ENCODE assay signal across 8 mouse cellular contexts in the genomic region with DNA sequence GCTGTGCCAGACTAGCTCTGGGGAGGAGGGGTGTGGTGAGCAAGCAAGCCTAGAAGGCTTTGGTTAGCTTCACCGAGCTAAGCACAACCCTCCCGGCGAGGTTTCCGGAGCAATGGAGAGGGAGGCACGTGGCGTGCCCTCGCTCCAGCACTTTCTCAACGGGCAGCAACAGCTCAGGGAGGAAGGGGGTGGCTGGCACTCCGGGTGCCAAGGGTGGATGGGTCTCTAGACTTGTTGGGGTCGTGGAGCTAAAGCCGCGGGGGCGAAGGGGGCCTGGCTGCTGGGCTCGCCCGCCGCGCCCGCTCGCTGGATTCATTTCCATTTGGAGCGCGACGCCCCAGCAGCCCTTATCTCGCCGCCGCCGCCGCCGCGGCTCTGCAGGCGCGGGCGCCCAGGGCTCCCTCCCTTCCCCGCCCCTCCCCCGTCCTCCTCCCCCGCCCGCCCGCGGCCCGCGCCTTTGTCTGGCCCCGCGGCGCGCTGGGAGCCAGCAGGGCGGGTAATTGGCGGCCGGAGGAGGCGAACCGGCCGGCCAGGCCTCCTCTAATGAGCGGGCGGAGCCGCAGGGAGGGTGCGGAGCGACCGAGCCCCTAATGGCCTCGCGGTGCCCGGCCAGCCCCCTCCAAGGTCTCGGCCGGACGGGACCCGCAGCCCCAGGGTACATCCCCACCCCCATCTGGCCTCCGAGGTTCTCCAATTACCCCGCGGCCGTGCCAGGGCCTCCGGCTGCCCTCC.
DNase-seq lines count a peak whose midpoint lies in the region; ATAC-seq and TF ChIP-seq lines count a peak whose summit lies in the region.

No protein-coding gene starts in this region.

- no peaks in the 10 kb centered on the region for H3K36me3 ChIP-seq in CH12.LX (replicated peaks in 1 of 2; ENCODE audit: control insufficient read depth in 1 of 2, insufficient read depth in 1 of 2, low read length in 1 of 2)
- H3K36me3 ChIP-seq in forebrain, embryonic 13.5 days (ENCODE audit: poor library complexity, severe bottlenecking): no peaks in the 10 kb centered on the region
- no peaks in the 10 kb centered on the region for H3K36me3 ChIP-seq in heart, postnatal 0 days (replicated peaks; ENCODE audit: control insufficient read depth, insufficient read depth, low read length)
- no peaks in the 10 kb centered on the region for H3K36me3 ChIP-seq in lung, embryonic 14.5 days (ENCODE audit: insufficient read depth)
- H3K36me3 ChIP-seq in neural tube, embryonic 15.5 days: no peaks in the 10 kb centered on the region
- no peaks in the 10 kb centered on the region for H3K36me3 ChIP-seq in thymus, adult 2 months (ENCODE audit: control insufficient read depth, insufficient read depth, low read length)

- H3K9ac ChIP-seq in CH12.LX (ENCODE audit: insufficient read depth, low read depth): peak overlapping the region; percentile 89
- H3K9ac ChIP-seq in forebrain, embryonic 13.5 days: peak overlapping the region; percentile 78
- peak overlapping the region; percentile 72 for H3K9ac ChIP-seq in heart, postnatal 0 days (replicated peaks; ENCODE audit: low read depth, low read length)
- peak overlapping the region; percentile 71 for H3K9ac ChIP-seq in lung, embryonic 14.5 days
- peak overlapping the region; percentile 61 for H3K9ac ChIP-seq in neural tube, embryonic 15.5 days (replicated peaks)

- WGBS in forebrain, embryonic 13.5 days: 9% methylated on average over 21 of the region's 68 CpGs
- 12% methylated on average over 41 of the region's 68 CpGs for WGBS in heart, postnatal 0 days
- WGBS in lung, embryonic 14.5 days: 11% methylated on average over 33 of the region's 68 CpGs
- 5% methylated on average over 60 of the region's 68 CpGs for WGBS in neural tube, embryonic 15.5 days
- 3% methylated on average over 25 of the region's 68 CpGs for WGBS in thymus, adult 2 months

- no peaks in the 10 kb centered on the region for H3K27me3 ChIP-seq in CH12.LX (replicated peaks)
- H3K27me3 ChIP-seq in forebrain, embryonic 13.5 days: no peaks in the 10 kb centered on the region; the same call in 1 of the 2 replicates
- H3K27me3 ChIP-seq in heart, postnatal 0 days (ENCODE audit: control insufficient read depth, insufficient read depth, low read length): 0 out of 2 replicates have a peak, but pooled peaks cover 4% of the 10 kb centered on the region
- no peaks in the 10 kb centered on the region; the same call in 1 of the 2 replicates for H3K27me3 ChIP-seq in lung, embryonic 14.5 days (ENCODE audit: insufficient read depth, low read length)
- peaks cover 10% of the 10 kb centered on the region; the same call in 1 of the 2 replicates for H3K27me3 ChIP-seq in neural tube, embryonic 15.5 days (replicated peaks)
- no peaks in the 10 kb centered on the region for H3K27me3 ChIP-seq in thymus, adult 2 months (ENCODE audit: control insufficient read depth, insufficient read depth, low read length)

- in situ Hi-C loops in CH12.LX (cut with MboI; ENCODE audit: low pct_ligation_motif_present, low pct_unique_long_range_greater_than_20kb, low sequenced_read_pairs): no loop called here

- peak overlapping the region; percentile 40 to 64 (median 53) for H3K4me3 ChIP-seq in CH12.LX (replicated peaks in 1 of 3; ENCODE audit: low read depth in 2 of 3, low read length in 2 of 3, poor library complexity in 1 of 3)
- peak overlapping the region; percentile 41 for H3K4me3 ChIP-seq in forebrain, embryonic 13.5 days
- peak overlapping the region; percentile 53 for H3K4me3 ChIP-seq in heart, postnatal 0 days (ENCODE audit: low read depth, low read length)
- peak overlapping the region; percentile 43 for H3K4me3 ChIP-seq in lung, embryonic 14.5 days (ENCODE audit: low read depth, low read length)
- H3K4me3 ChIP-seq in neural tube, embryonic 15.5 days (replicated peaks): peak overlapping the region; percentile 42
- peak overlapping the region; percentile 79 for H3K4me3 ChIP-seq in thymus, adult 2 months (ENCODE audit: control insufficient read depth, insufficient read depth, low read length)

- TF ChIP-seq CTCF in CH12.LX (conservative IDR thresholded peaks at IDR 0.05 in 1 of 2, IDR thresholded peaks at IDR 0.05 in 1 of 2; ENCODE audit: low read depth in 2 of 2, low read length in 2 of 2): no peak
- TF ChIP-seq CTCF in heart, postnatal 0 days (IDR thresholded peaks at IDR 0.05; ENCODE audit: low read depth): no peak
- no peak for TF ChIP-seq CTCF in lung, embryonic 14.5 days (IDR thresholded peaks at IDR 0.05; ENCODE audit: low read depth)
- no peak for TF ChIP-seq CTCF in thymus, adult 2 months (IDR thresholded peaks at IDR 0.05; ENCODE audit: borderline replicate concordance, control insufficient read depth, extremely low read depth, insufficient read depth, low read length, poor library complexity)

- TF ChIP-seq EP300 in CH12.LX (IDR thresholded peaks at IDR 0.05; ENCODE audit: low read length): no peak
- peak; percentile 49; the same call in 1 of the 2 replicates for TF ChIP-seq EP300 in heart, postnatal 0 days (IDR thresholded peaks at IDR 0.05; ENCODE audit: low read depth)

- DNase-seq in CH12.LX (ENCODE audit: extremely low read depth): peak; percentile 28
- DNase-seq in c-Kit-positive CD71-positive TER-119-positive erythroid progenitor cells, embryonic 14.5 days (ENCODE audit: low spot score): peak; percentile 54
- DNase-seq in heart, postnatal 0 days (ENCODE audit: low spot score): peak; percentile 48
- DNase-seq in kidney, postnatal 36 days: peak; percentile 61 to 78
- DNase-seq in lung, embryonic 14.5 days: peak; percentile 79
- peak; percentile 63 for DNase-seq in thymus, adult 2 months

- TF ChIP-seq POLR2A in CH12.LX (IDR thresholded peaks at IDR 0.05; ENCODE audit: low read depth, low read length): peak; percentile 47; the same call in 1 of the 2 replicates
- TF ChIP-seq POLR2A in thymus, adult 2 months (IDR thresholded peaks at IDR 0.05; ENCODE audit: control insufficient read depth, extremely low read depth, insufficient read depth, low read length, poor library complexity): no peak

- H3K79me2 ChIP-seq in CH12.LX (replicated peaks; ENCODE audit: control insufficient read depth, extremely low read depth, insufficient read depth, poor library complexity, severe bottlenecking): no peaks in the 10 kb centered on the region

- peak; percentile 92 for ATAC-seq in forebrain, embryonic 13.5 days
- peak; percentile 87 for ATAC-seq in heart, postnatal 0 days (ENCODE audit: insufficient read depth, low read depth)
- peak; percentile 89 for ATAC-seq in lung, embryonic 14.5 days (ENCODE audit: insufficient read depth)
- peak; percentile 81 for ATAC-seq in neural tube, embryonic 15.5 days (ENCODE audit: low FRiP score)

- no peaks in the 10 kb centered on the region for H3K9me3 ChIP-seq in CH12.LX (replicated peaks; ENCODE audit: low read length)
- H3K9me3 ChIP-seq in forebrain, embryonic 13.5 days (replicated peaks): no peaks in the 10 kb centered on the region
- H3K9me3 ChIP-seq in heart, postnatal 0 days (replicated peaks; ENCODE audit: control insufficient read depth, low read length): no peaks in the 10 kb centered on the region
- H3K9me3 ChIP-seq in lung, embryonic 14.5 days (ENCODE audit: low read depth, low read length): no peaks in the 10 kb centered on the region
- no peaks in the 10 kb centered on the region for H3K9me3 ChIP-seq in neural tube, embryonic 15.5 days (replicated peaks)

- H3K4me1 ChIP-seq in CH12.LX (ENCODE audit: control insufficient read depth in 1 of 2, insufficient read depth in 2 of 2): peaks cover 3 to 23% of the 10 kb centered on the region in 2 experiments
- H3K4me1 ChIP-seq in forebrain, embryonic 13.5 days: peaks cover 15% of the 10 kb centered on the region
- 0 out of 2 replicates have a peak, but pooled peaks cover 5% of the 10 kb centered on the region for H3K4me1 ChIP-seq in heart, postnatal 0 days (ENCODE audit: control insufficient read depth, insufficient read depth)
- H3K4me1 ChIP-seq in lung, embryonic 14.5 days (ENCODE audit: insufficient read depth): peaks cover 6% of the 10 kb centered on the region; the same call in 1 of the 2 replicates
- peaks cover 21% of the 10 kb centered on the region for H3K4me1 ChIP-seq in neural tube, embryonic 15.5 days
- H3K4me1 ChIP-seq in thymus, adult 2 months (replicated peaks; ENCODE audit: control insufficient read depth, insufficient read depth, low read length): peaks cover 18% of the 10 kb centered on the region

- H3K4me2 ChIP-seq in CH12.LX (ENCODE audit: insufficient read depth, low read depth, poor library complexity, severe bottlenecking): peak overlapping the region; percentile 87; the same call in 1 of the 2 replicates
- H3K4me2 ChIP-seq in forebrain, embryonic 13.5 days: peak overlapping the region; percentile 64
- peak overlapping the region; percentile 78 for H3K4me2 ChIP-seq in heart, postnatal 0 days (ENCODE audit: low read depth, low read length)
- peak overlapping the region; percentile 73 for H3K4me2 ChIP-seq in lung, embryonic 14.5 days
- H3K4me2 ChIP-seq in neural tube, embryonic 15.5 days: peak overlapping the region; percentile 71

- TF ChIP-seq RAD21 in CH12.LX (IDR thresholded peaks at IDR 0.05; ENCODE audit: low read depth, low read length): no peak

- peak overlapping the region; percentile 97 for H3K27ac ChIP-seq in CH12.LX (ENCODE audit: insufficient read depth, low read depth)
- H3K27ac ChIP-seq in forebrain, embryonic 13.5 days: peak overlapping the region; percentile 85
- H3K27ac ChIP-seq in heart, postnatal 0 days (ENCODE audit: low read depth): peak overlapping the region; percentile 88
- H3K27ac ChIP-seq in lung, embryonic 14.5 days (ENCODE audit: low read depth): peak overlapping the region; percentile 95
- peak overlapping the region; percentile 80 for H3K27ac ChIP-seq in neural tube, embryonic 15.5 days (replicated peaks)
- no peak overlapping the region for H3K27ac ChIP-seq in thymus, adult 2 months (ENCODE audit: control insufficient read depth, insufficient read depth, low read length)

- dilution Hi-C loops in CH12.LX (cut with MboI; ENCODE audit: extremely low pct_ligation_motif_present, extremely low pct_unique_long_range_greater_than_20kb, low sequenced_read_pairs): no loop called here

TF ChIP-seq in CH12.LX, 34 proteins besides CTCF, POLR2A, EP300 and RAD21:
- TF ChIP-seq MYC (IDR thresholded peaks at IDR 0.05; ENCODE audit: low read depth, low read length): peak; percentile 56; the same call in 1 of the 2 replicates
- no peak for TF ChIP-seq NELFE (IDR thresholded peaks at IDR 0.05; ENCODE audit: low read depth, low read length)
- no peak for TF ChIP-seq ZC3H11A (IDR thresholded peaks at IDR 0.05; ENCODE audit: low read depth, low read length)
- TF ChIP-seq MAX (IDR thresholded peaks at IDR 0.05; ENCODE audit: low read length): peak; percentile 80
- TF ChIP-seq CHD2 (IDR thresholded peaks at IDR 0.05; ENCODE audit: low read length): peak; percentile 31; the same call in 1 of the 2 replicates
- TF ChIP-seq UBTF (IDR thresholded peaks at IDR 0.05; ENCODE audit: low read depth, low read length): peak; percentile 56
- TF ChIP-seq NRF1 (IDR thresholded peaks at IDR 0.05; ENCODE audit: low read depth, low read length): no peak
- peak; percentile 65 for TF ChIP-seq BHLHE40 (IDR thresholded peaks at IDR 0.05; ENCODE audit: low read depth, low read length)
TF ChIP-seq in CH12.LX: peak in this region for 5.

Comparison
In these comparisons a context has a peak if more than half of its experiments do, and no peak if none do; other contexts are left out.
1. DNase-seq: peak in every context shown above with its lines; median percentile 79 in lung, embryonic 14.5 days; 70 in kidney, postnatal 36 days; 63 in thymus, adult 2 months; 54 in c-Kit-positive CD71-positive TER-119-positive erythroid progenitor cells, embryonic 14.5 days; 48 in heart, postnatal 0 days; 28 in CH12.LX.